Mouse (Mus musculus) ES-Bruce4 (cell line): ENCODE measurements at regions not wholly inside any gene's neighbourhood (a gene's known extent, or its start where the extent isn't known, plus 50 kb on each side); places are given as distances from the start of the nearest gene placed in this dataset.

Experiments used
- H3K27ac ChIP-seq: 2 replicates; pipeline ENCODE4 v1.5.1; 2012; ENCODE audit warnings: low read length, inconsistent platforms; ENCODE audit not compliant: insufficient read depth
- H3K27me3 ChIP-seq: 2 replicates; pipeline ENCODE4 v1.6.1; 2012; ENCODE audit warnings: mild to moderate bottlenecking, low read length, inconsistent platforms; ENCODE audit not compliant: control insufficient read depth, poor library complexity, insufficient read depth, severe bottlenecking
- H3K36me3 ChIP-seq: 2 replicates; pipeline ENCODE4 v1.6.1; 2012; ENCODE audit warnings: inconsistent platforms, mild to moderate bottlenecking, low read length, moderate library complexity; ENCODE audit not compliant: control insufficient read depth, poor library complexity, insufficient read depth, severe bottlenecking
- H3K4me1 ChIP-seq: one replicate; pipeline ENCODE4 v1.8.1; 2011; ENCODE audit warnings: low read length; ENCODE audit not compliant: control insufficient read depth, insufficient read depth
- H3K4me3 ChIP-seq: 2 replicates; pipeline ENCODE4 v1.5.1; 2011; ENCODE audit warnings: low read depth, mild to moderate bottlenecking, low read length
- H3K9ac ChIP-seq: 2 replicates; pipeline ENCODE4 v1.6.1; 2012; ENCODE audit warnings: low read depth, mild to moderate bottlenecking, inconsistent platforms; ENCODE audit not compliant: poor library complexity, severe bottlenecking
- H3K9me3 ChIP-seq: replicated peaks from 2 replicates; pipeline ENCODE4 v1.6.1; 2012; ENCODE audit warnings: mild to moderate bottlenecking, low read length, inconsistent platforms; ENCODE audit not compliant: control insufficient read depth, poor library complexity, insufficient read depth, severe bottlenecking
- CTCF ChIP-seq: IDR thresholded peaks from one replicate; pipeline ENCODE4 v1.8.1; 2011; ENCODE audit warnings: low read depth, low read length
- EP300 ChIP-seq: IDR thresholded peaks from 2 replicates; pipeline ENCODE4 v1.6.1; 2011; ENCODE audit warnings: low read depth, low read length; ENCODE audit not compliant: insufficient read depth
- POLR2A ChIP-seq: IDR thresholded peaks from one replicate; pipeline ENCODE4 v1.8.1; 2011; ENCODE audit warnings: low read length; ENCODE audit not compliant: insufficient read depth

DNA sequence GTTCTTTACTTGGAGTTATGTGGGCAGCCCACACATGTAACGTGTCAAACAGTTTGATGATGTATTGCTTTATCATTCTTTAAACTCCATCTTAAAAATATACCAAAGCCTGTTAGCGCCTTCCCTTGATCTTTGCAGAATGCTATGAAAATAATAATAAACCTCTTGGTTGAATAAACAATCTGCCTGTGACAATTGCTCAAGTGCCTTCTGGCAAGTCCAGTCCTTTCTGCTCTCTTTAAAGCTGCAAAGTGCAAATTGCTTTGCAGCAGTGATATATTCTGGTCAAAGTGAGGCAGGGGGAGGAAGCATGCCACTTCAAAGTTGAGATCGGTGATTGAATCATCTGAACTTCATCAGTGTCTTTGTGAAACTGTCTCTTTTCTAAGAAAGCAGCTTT, 193.0 kb downstream of the Etv1 start:
- Histone ChIP-seq H3K4me3 (no peak overlapping the region), H3K36me3 (no peaks in the 10 kb centered on the region), H3K4me1 (no peaks in the 10 kb centered on the region), H3K27ac (no peak overlapping the region), H3K27me3 (no peaks in the 10 kb centered on the region), H3K9me3 (no peaks in the 10 kb centered on the region), H3K9ac (no peak overlapping the region)
- no peak for TF ChIP-seq EP300

DNA sequence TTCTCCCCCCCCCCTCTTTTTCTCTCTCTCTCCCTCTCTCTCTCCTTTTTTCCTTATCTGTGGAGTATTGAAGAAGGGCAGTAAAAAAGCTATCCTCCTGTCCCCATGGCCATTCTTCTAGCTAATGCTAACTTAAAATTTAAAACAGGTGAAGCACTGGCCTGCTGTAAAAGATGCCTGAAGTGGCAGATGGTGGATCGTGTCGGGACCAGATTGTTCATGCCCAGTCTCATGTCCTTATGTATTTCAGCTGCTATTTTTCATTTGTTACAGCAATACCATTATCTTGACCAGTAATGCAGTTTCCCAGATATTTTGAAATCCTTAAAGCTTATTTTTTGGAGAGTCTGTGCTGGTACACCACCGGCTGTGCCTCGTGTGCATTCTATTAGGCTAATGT, 196.3 kb downstream of the Etv1 start:
- H3K36me3 ChIP-seq, result no peaks in the 10 kb centered on the region
- H3K27ac ChIP-seq, result no peak overlapping the region
- H3K9me3 ChIP-seq, result no peaks in the 10 kb centered on the region
- no peak overlapping the region for H3K9ac ChIP-seq
- H3K27me3 ChIP-seq, result no peaks in the 10 kb centered on the region
- no peak overlapping the region for H3K4me3 ChIP-seq
- no peaks in the 10 kb centered on the region for H3K4me1 ChIP-seq
- TF ChIP-seq POLR2A (no peak), CTCF (no peak), EP300 (no peak)

DNA sequence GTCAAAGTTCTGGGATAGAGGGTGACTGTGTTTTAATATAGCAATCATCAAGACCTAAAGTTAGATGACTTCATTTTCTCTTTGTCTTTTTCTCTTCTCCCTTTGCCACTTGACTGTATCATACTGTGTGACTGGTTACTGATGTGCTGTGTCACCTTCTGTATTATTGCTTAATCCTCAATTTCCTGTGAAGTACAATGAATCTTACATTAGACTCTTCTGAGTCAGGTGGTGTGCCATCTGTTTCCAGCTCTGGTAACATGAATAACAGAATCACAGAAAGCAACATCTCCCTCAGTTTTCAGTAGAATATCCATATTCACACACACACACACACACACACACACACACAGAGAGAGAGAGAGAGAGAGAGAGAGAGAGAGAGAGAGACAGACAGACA, 203.2 kb downstream of the Etv1 start:
- no peak for TF ChIP-seq EP300
- TF ChIP-seq CTCF, result no peak
- no peak for TF ChIP-seq POLR2A
- no peak overlapping the region for H3K27ac ChIP-seq

DNA sequence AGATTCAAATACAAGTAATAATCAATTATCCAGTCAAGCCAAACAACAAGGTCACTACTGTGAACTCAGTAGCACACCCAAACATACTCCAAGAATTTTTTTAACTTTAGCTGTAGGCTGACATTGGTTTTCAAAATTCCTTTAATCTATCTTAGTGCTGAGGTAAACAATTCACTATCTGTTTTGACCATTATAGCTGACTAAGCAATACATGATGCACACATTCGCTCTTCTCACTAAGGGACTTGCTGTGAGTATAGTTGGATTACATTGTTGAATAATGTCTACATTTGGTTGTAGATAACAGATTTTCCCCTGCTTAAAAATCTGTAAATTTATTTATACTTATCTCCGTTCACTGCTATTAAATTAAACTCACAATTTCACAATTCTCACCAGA, 206.7 kb downstream of the Etv1 start:
- no peak for TF ChIP-seq POLR2A
- TF ChIP-seq EP300, result no peak
- no peak for TF ChIP-seq CTCF
- no peaks in the 10 kb centered on the region for H3K36me3 ChIP-seq

More for the DNA sequence above, 203.2 kb downstream of the Etv1 start:
- Histone ChIP-seq H3K9ac (no peak overlapping the region), H3K27me3 (no peaks in the 10 kb centered on the region), H3K36me3 (no peaks in the 10 kb centered on the region), H3K9me3 (no peaks in the 10 kb centered on the region), H3K4me1 (no peaks in the 10 kb centered on the region), H3K4me3 (no peak overlapping the region)

DNA sequence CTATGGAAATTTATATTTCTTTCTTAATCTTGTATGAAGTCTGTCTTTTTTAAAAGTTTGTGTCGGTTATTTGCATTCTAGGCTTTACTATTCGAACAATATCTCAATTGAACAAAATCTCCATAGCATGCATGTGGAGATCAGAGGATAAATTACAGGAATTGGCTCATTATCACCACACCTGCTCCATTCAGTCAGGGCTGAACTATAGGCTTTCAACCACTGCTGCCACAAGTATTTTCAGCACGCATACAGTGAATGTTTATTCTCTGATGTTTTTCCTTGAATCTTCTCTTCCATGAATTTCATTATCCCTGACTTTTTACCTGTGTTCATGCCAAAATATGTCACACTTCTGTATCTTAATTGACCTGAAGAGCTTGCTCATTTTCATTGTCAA, 207.2 kb downstream of the Etv1 start:
- H3K9me3 ChIP-seq, result no peaks in the 10 kb centered on the region
- no peaks in the 10 kb centered on the region for H3K4me1 ChIP-seq
- TF ChIP-seq CTCF (no peak), EP300 (no peak), POLR2A (no peak)
- H3K4me3 ChIP-seq, result no peak overlapping the region
- H3K27me3 ChIP-seq, result no peaks in the 10 kb centered on the region
- no peak overlapping the region for H3K9ac ChIP-seq
- H3K27ac ChIP-seq, result no peak overlapping the region
- no peaks in the 10 kb centered on the region for H3K36me3 ChIP-seq

More for the DNA sequence above, 206.7 kb downstream of the Etv1 start:
- Histone ChIP-seq H3K9ac (no peak overlapping the region), H3K9me3 (no peaks in the 10 kb centered on the region), H3K27ac (no peak overlapping the region), H3K27me3 (no peaks in the 10 kb centered on the region), H3K4me3 (no peak overlapping the region), H3K4me1 (no peaks in the 10 kb centered on the region)

DNA sequence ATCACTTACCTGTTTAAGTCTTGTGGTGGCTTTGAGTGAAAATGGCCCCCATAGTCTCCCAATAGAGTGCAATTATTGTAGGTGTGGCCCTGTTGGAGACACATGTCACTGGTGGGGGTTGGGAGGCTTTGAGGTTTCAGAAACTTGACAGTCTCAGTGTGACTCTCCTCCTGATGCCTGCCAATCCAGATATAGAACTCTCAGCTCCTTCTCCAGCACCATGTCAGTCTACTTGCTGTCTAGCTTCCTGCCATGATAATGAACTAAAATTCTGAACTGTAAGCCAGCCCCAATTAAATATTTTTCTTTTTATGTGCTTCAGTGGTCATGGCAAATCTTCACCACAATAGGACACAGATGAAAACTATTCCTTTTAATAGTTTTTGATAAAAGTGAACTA, 208.1 kb downstream of the Etv1 start:
- H3K9me3 ChIP-seq, result no peaks in the 10 kb centered on the region
- no peak overlapping the region for H3K27ac ChIP-seq
- no peak overlapping the region for H3K9ac ChIP-seq
- H3K27me3 ChIP-seq, result no peaks in the 10 kb centered on the region
- TF ChIP-seq EP300 (no peak), CTCF (no peak), POLR2A (no peak)
- no peaks in the 10 kb centered on the region for H3K36me3 ChIP-seq
- H3K4me3 ChIP-seq, result no peak overlapping the region
- no peaks in the 10 kb centered on the region for H3K4me1 ChIP-seq
